Mouse (Mus musculus) ES-Bruce4 (cell line): Measurements from ENCODE around the gene Foxl1. TPM values are rescaled to one million over a fixed set of nuclear protein-coding genes. Genes with fewer than 3 reads are reported as not detected.

Experiments
- H3K27ac ChIP-seq: 2 replicates; pipeline ENCODE4 v1.5.1; 2012; ENCODE audit warnings: low read length, inconsistent platforms; ENCODE audit not compliant: insufficient read depth
- H3K27me3 ChIP-seq: 2 replicates; pipeline ENCODE4 v1.6.1; 2012; ENCODE audit warnings: mild to moderate bottlenecking, low read length, inconsistent platforms; ENCODE audit not compliant: control insufficient read depth, poor library complexity, insufficient read depth, severe bottlenecking
- H3K36me3 ChIP-seq: 2 replicates; pipeline ENCODE4 v1.6.1; 2012; ENCODE audit warnings: inconsistent platforms, mild to moderate bottlenecking, low read length, moderate library complexity; ENCODE audit not compliant: control insufficient read depth, poor library complexity, insufficient read depth, severe bottlenecking
- H3K4me1 ChIP-seq: one replicate; pipeline ENCODE4 v1.8.1; 2011; ENCODE audit warnings: low read length; ENCODE audit not compliant: control insufficient read depth, insufficient read depth
- H3K4me3 ChIP-seq: 2 replicates; pipeline ENCODE4 v1.5.1; 2011; ENCODE audit warnings: low read depth, mild to moderate bottlenecking, low read length
- H3K9ac ChIP-seq: 2 replicates; pipeline ENCODE4 v1.6.1; 2012; ENCODE audit warnings: low read depth, mild to moderate bottlenecking, inconsistent platforms; ENCODE audit not compliant: poor library complexity, severe bottlenecking
- H3K9me3 ChIP-seq: replicated peaks from 2 replicates; pipeline ENCODE4 v1.6.1; 2012; ENCODE audit warnings: mild to moderate bottlenecking, low read length, inconsistent platforms; ENCODE audit not compliant: control insufficient read depth, poor library complexity, insufficient read depth, severe bottlenecking
- CTCF ChIP-seq: IDR thresholded peaks from one replicate; pipeline ENCODE4 v1.8.1; 2011; ENCODE audit warnings: low read depth, low read length
- EP300 ChIP-seq: IDR thresholded peaks from 2 replicates; pipeline ENCODE4 v1.6.1; 2011; ENCODE audit warnings: low read depth, low read length; ENCODE audit not compliant: insufficient read depth
- POLR2A ChIP-seq: IDR thresholded peaks from one replicate; pipeline ENCODE4 v1.8.1; 2011; ENCODE audit warnings: low read length; ENCODE audit not compliant: insufficient read depth
- polyA plus RNA-seq: library from polyadenylated mRNA; stranded (reverse); fragments of >200 nt; gene quantifications from 2 replicates; pipeline ENCODE4 v1.2.4, GENCODE M21; 2011; ENCODE audit warnings: low read depth; ENCODE audit not compliant: missing spikeins, insufficient read depth, insufficient read length

Foxl1 gene
- polyA plus RNA-seq, 1 experiment = not detected

- H3K36me3 ChIP-seq = no peaks in the 10 kb centered on the region
- no peak for TF ChIP-seq CTCF
- TF ChIP-seq EP300 = no peak
- no peak for TF ChIP-seq POLR2A
- H3K27me3 ChIP-seq = peaks cover 66% of the 10 kb centered on the region
- H3K4me1 ChIP-seq = no peaks in the 10 kb centered on the region
- H3K9me3 ChIP-seq = no peaks in the 10 kb centered on the region
- no peak overlapping the region for H3K27ac ChIP-seq
- peak overlapping the region; percentile 39 for H3K4me3 ChIP-seq
- peak overlapping the region; percentile 13 for H3K9ac ChIP-seq
Observed at GRCm38 (mm10) chr8:121082218-121083092, 45.3 kb upstream of the Foxl1 start.

- Histone ChIP-seq H3K27me3 (peaks cover 68% of the 10 kb centered on the region), H3K4me1 (no peaks in the 10 kb centered on the region), H3K27ac (no peak overlapping the region), H3K4me3 (peak overlapping the region; percentile 53), H3K36me3 (no peaks in the 10 kb centered on the region), H3K9me3 (no peaks in the 10 kb centered on the region), H3K9ac (peak overlapping the region; percentile 56)
- no peak for TF ChIP-seq CTCF
- TF ChIP-seq EP300 = no peak
- no peak for TF ChIP-seq POLR2A
Observed at GRCm38 (mm10) chr8:121083093-121083935, 44.4 kb upstream of the Foxl1 start.

- no peak overlapping the region for H3K27ac ChIP-seq
- peak overlapping the region; percentile 53 for H3K4me3 ChIP-seq
- peaks cover 68% of the 10 kb centered on the region for H3K27me3 ChIP-seq
- H3K36me3 ChIP-seq = no peaks in the 10 kb centered on the region
- H3K9me3 ChIP-seq = no peaks in the 10 kb centered on the region
- TF ChIP-seq CTCF (no peak), POLR2A (no peak), EP300 (no peak)
- no peaks in the 10 kb centered on the region for H3K4me1 ChIP-seq
- peak overlapping the region; percentile 56; the same call in 1 of the 2 replicates for H3K9ac ChIP-seq
Observed at GRCm38 (mm10) chr8:121083936-121084209, 43.9 kb upstream of the Foxl1 start.

GRCm38 (mm10) chr8:121084210-121084951 is 43.4 kb upstream of the Foxl1 start, which contains the start of gene Foxf1:
Gene Foxf1 (plus strand): TSS chr8:121084386.
- Histone ChIP-seq H3K27ac (no peak within 1 kb of the TSS), H3K36me3 (no peaks in the 10 kb centered on the region), H3K27me3 (peaks cover 68% of the 10 kb centered on the region), H3K9ac (peak within 1 kb of the TSS; percentile 56), H3K4me3 (peak within 1 kb of the TSS; percentile 53), H3K4me1 (no peaks in the 10 kb centered on the region), H3K9me3 (no peaks in the 10 kb centered on the region)
- TF ChIP-seq EP300 = no peak
- no peak for TF ChIP-seq POLR2A
- TF ChIP-seq CTCF = no peak

GRCm38 (mm10) chr8:121085011-121085410 is 42.7 kb upstream of the Foxl1 start:
- H3K4me3 ChIP-seq = peak overlapping the region; percentile 38
- no peak for TF ChIP-seq CTCF
- TF ChIP-seq POLR2A = no peak
- no peak for TF ChIP-seq EP300
- no peaks in the 10 kb centered on the region for H3K9me3 ChIP-seq
- H3K27ac ChIP-seq = no peak overlapping the region
- no peak overlapping the region for H3K9ac ChIP-seq
- H3K36me3 ChIP-seq = no peaks in the 10 kb centered on the region
- peaks cover 63% of the 10 kb centered on the region for H3K27me3 ChIP-seq
- no peaks in the 10 kb centered on the region for H3K4me1 ChIP-seq
